Mouse (Mus musculus) intestine, embryonic 16.5 days (tissue): ENCODE results near the gene Tpbg. TPM values are rescaled to one million over a fixed set of nuclear protein-coding genes. Genes with fewer than 3 reads are reported as not detected.
A peak's percentile ranks its signal among the peaks of the same experiment; 100 is the strongest.
"Not testable (repeated sequence)": the region's sequence is repeated elsewhere in the genome, so short reads cannot be mapped to it uniquely, and the experiment has no call there.

Experiments used
- ATAC-seq: fragments of 200-750 bp; cut with Nextera tagmentation; 2 replicates; pipeline ENCODE4 v1.8.0; 2017; ENCODE audit warnings: moderate TSS enrichment, moderate library complexity
- H3K27ac ChIP-seq: fragments of 300-500 bp; sonication (generic); 2 replicates; pipeline ENCODE4 v1.5.1; 2014; ENCODE audit warnings: mild to moderate bottlenecking, low read length
- H3K27me3 ChIP-seq: fragments of 300-500 bp; sonication (generic); replicated peaks from 2 replicates; pipeline ENCODE4 v1.6.1; 2014; ENCODE audit warnings: low read length, control low read depth, mixed read lengths; ENCODE audit not compliant: control insufficient read depth, insufficient read depth
- H3K36me3 ChIP-seq: fragments of 300-500 bp; sonication (generic); 2 replicates; pipeline ENCODE4 v1.6.1; 2014; ENCODE audit warnings: low read length, control low read depth; ENCODE audit not compliant: control insufficient read depth, insufficient read depth
- H3K4me1 ChIP-seq: fragments of 300-500 bp; sonication (generic); 2 replicates; pipeline ENCODE4 v1.6.1; 2014; ENCODE audit warnings: low read length, control low read depth, mixed read lengths; ENCODE audit not compliant: control insufficient read depth, insufficient read depth
- H3K4me2 ChIP-seq: fragments of 300-500 bp; sonication (generic); 2 replicates; pipeline ENCODE4 v1.6.1; 2014; ENCODE audit warnings: low read depth, low read length, control low read depth
- H3K4me3 ChIP-seq: fragments of 300-500 bp; sonication (generic); 2 replicates; pipeline ENCODE4 v1.5.1; 2014; ENCODE audit warnings: mild to moderate bottlenecking, low read length
- H3K9ac ChIP-seq: fragments of 300-500 bp; sonication (generic); 2 replicates; pipeline ENCODE4 v1.6.1; 2014; ENCODE audit warnings: low read depth, low read length
- H3K9me3 ChIP-seq: fragments of 300-500 bp; sonication (generic); 2 replicates; pipeline ENCODE4 v1.6.1; 2016; ENCODE audit warnings: low read length, control low read depth; ENCODE audit not compliant: control insufficient read depth
- WGBS: fragments of 180-500 bp; shearing (Covaris S2); extraction: QIAGEN DNeasy Blood & Tissue Kit; methylation state at CpG from one replicate; pipeline ENCODE4 v1.1.7; 2014; 5-methylcytosine and 5-hydroxymethylcytosine counted together
- polyA plus RNA-seq: library from polyadenylated mRNA; unstranded; fragments of >200 nt; fragmentation: Nextera tagmentation; extraction: Ambion mirVana; gene quantifications from 2 replicates; pipeline ENCODE4 v1.2.1, GENCODE M21; 2015

Tpbg gene
- 4.4 and 4.8 TPM in 2 replicates for polyA plus RNA-seq

GRCm38 (mm10) chr9:85842351-85843011, at the start of gene Tpbg:
Gene Tpbg, plus strand, starts transcription at chr9:85842380.
- Histone ChIP-seq H3K4me3 (peak within 1 kb of the TSS; percentile 63), H3K27me3 (peaks cover 6% of the 10 kb centered on the region), H3K9me3 (no peaks in the 10 kb centered on the region), H3K27ac (peak within 1 kb of the TSS; percentile 52), H3K9ac (peak within 1 kb of the TSS; percentile 64), H3K4me2 (peak within 1 kb of the TSS; percentile 99), H3K4me1 (peaks cover 6% of the 10 kb centered on the region; the same call in 1 of the 2 replicates), H3K36me3 (no peaks in the 10 kb centered on the region)
- ATAC-seq: peak; percentile 81
- WGBS: under 1% methylated on average over 39 of the region's 39 CpGs

GRCm38 (mm10) chr9:85801986-85802385, 40.2 kb upstream of the Tpbg start:
- not testable (repeated sequence) for H3K9ac ChIP-seq, H3K4me3 ChIP-seq, H3K27ac ChIP-seq, H3K4me2 ChIP-seq, ATAC-seq, H3K27me3 ChIP-seq, H3K9me3 ChIP-seq, H3K36me3 ChIP-seq, H3K4me1 ChIP-seq
- WGBS: 83% methylated on average over 2 of the region's 2 CpGs

DNA sequence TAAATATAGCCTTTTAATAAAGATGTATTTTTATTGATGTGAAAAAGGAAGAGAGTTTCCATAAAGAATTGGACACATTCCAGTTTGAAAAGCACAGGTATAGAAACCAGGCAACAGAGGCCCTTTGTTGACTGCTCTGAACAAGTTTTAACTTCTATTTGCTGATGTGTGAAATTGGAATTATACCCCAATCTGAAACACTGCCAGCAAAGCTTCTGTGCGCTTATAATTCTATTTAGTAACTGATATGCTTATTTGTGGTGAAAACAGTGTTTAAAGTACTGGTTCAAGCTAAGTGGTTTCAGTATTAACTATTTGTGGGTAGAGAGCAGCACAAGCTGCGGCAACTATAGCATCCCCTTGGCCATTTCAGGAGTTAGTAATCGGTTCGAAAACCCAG, 39.6 kb upstream of the Tpbg start:
- no peaks in the 10 kb centered on the region for H3K9me3 ChIP-seq
- H3K4me3 ChIP-seq: no peak overlapping the region
- H3K36me3 ChIP-seq: no peaks in the 10 kb centered on the region
- 88% methylated on average over 4 of the region's 4 CpGs for WGBS
- no peak for ATAC-seq
- H3K9ac ChIP-seq: no peak overlapping the region
- H3K27me3 ChIP-seq: no peaks in the 10 kb centered on the region
- no peak overlapping the region for H3K4me2 ChIP-seq
- H3K4me1 ChIP-seq: no peaks in the 10 kb centered on the region
- no peak overlapping the region for H3K27ac ChIP-seq

DNA sequence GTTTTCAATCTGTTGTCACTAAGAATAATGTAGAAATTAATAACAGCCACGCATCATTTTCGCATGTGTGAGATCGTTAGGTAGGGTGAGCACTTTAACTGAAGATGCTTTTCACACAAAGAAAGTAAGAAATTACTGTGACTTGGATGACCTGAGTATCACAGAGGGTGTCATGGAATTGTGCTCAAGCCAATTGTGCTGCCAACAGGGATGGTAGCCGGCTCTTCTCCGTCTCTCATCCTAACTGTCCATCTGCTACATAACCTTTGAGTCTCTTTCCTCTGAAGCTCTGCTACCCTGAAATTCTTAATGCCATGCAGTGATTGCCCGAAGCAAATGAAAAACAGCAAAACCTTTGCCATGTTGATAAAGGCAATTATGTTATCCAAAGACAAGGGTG, 35.8 kb upstream of the Tpbg start:
- no peaks in the 10 kb centered on the region for H3K27me3 ChIP-seq
- no peak overlapping the region for H3K4me3 ChIP-seq
- WGBS: 92% methylated on average over 6 of the region's 6 CpGs
- no peak overlapping the region for H3K9ac ChIP-seq
- H3K4me1 ChIP-seq: no peaks in the 10 kb centered on the region
- no peak overlapping the region for H3K27ac ChIP-seq
- no peak overlapping the region for H3K4me2 ChIP-seq
- no peaks in the 10 kb centered on the region for H3K9me3 ChIP-seq
- no peaks in the 10 kb centered on the region for H3K36me3 ChIP-seq
- ATAC-seq: no peak

- H3K36me3 ChIP-seq: no peaks in the 10 kb centered on the region
- H3K9me3 ChIP-seq: no peaks in the 10 kb centered on the region
- no peaks in the 10 kb centered on the region for H3K27me3 ChIP-seq
- no peak for ATAC-seq
- H3K4me3 ChIP-seq: no peak overlapping the region
- no peak overlapping the region for H3K4me2 ChIP-seq
- 84% methylated on average over 3 of the region's 3 CpGs for whole genome bisulfite sequencing
- H3K9ac ChIP-seq: no peak overlapping the region
- H3K27ac ChIP-seq: no peak overlapping the region
- no peaks in the 10 kb centered on the region for H3K4me1 ChIP-seq
Measured at GRCm38 (mm10) chr9:85809246-85809645, 32.9 kb upstream of the Tpbg start.

DNA sequence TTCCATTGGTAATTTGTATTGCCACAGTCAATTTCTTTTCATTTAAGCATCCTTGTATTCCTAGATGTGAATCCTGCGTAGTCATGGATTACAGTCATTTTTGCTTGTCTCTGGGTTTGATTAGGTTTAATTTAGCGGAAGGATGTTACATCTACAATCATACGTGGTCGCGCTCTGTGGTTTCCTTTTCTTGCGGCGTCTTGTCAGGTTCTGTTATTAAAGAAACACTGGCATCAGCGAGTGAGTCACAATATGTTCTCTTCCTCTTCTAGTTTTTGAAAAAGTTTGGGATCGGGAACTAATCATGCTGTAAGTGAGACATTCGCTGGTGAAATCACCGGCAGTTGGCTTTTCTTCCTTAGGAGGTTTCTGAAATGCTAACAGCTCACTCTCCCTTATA, 21.4 kb upstream of the Tpbg start:
- H3K4me1 ChIP-seq: no peaks in the 10 kb centered on the region
- no peak overlapping the region for H3K9ac ChIP-seq
- no peak overlapping the region for H3K4me3 ChIP-seq
- H3K36me3 ChIP-seq: no peaks in the 10 kb centered on the region
- ATAC-seq: no peak
- 87% methylated on average over 11 of the region's 11 CpGs for WGBS
- no peak overlapping the region for H3K27ac ChIP-seq
- H3K27me3 ChIP-seq: no peaks in the 10 kb centered on the region
- H3K4me2 ChIP-seq: no peak overlapping the region
- H3K9me3 ChIP-seq: no peaks in the 10 kb centered on the region

- Histone ChIP-seq H3K36me3 (no peaks in the 10 kb centered on the region), H3K27me3 (no peaks in the 10 kb centered on the region), H3K4me2 (no peak overlapping the region), H3K9me3 (no peaks in the 10 kb centered on the region), H3K4me3 (no peak overlapping the region), H3K4me1 (no peaks in the 10 kb centered on the region), H3K9ac (no peak overlapping the region), H3K27ac (no peak overlapping the region)
- no peak for ATAC-seq
- 81% methylated on average over 17 of the region's 17 CpGs for WGBS
Measured at GRCm38 (mm10) chr9:85835521-85836425, 6.4 kb upstream of the Tpbg start.

DNA sequence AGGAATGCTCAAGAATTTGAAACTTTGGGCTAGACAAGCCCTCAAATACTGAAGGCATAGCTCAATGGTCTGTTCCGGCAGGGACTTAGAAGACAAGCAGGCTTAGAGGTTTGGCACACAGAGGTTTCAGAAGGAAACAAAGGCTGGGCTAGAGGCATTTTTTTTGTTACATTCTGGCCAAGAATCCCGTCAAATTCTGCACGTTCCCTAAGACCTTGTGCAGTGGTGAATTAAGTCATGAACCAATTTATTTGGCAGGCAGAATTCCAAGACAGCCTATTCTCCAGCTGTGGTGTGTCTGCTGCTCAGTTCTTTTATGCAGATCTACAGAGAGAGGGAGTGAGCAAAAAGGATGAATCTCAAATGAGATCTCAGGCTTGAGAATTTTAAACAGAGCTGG, 2.6 kb upstream of the Tpbg start:
- H3K4me2 ChIP-seq: no peak overlapping the region
- no peak for ATAC-seq
- H3K9ac ChIP-seq: no peak overlapping the region
- 46% methylated on average over 3 of the region's 3 CpGs for WGBS
- no peak overlapping the region for H3K27ac ChIP-seq
- H3K4me1 ChIP-seq: peaks cover 6% of the 10 kb centered on the region; the same call in 1 of the 2 replicates
- peaks cover 3% of the 10 kb centered on the region for H3K27me3 ChIP-seq
- no peaks in the 10 kb centered on the region for H3K9me3 ChIP-seq
- no peaks in the 10 kb centered on the region for H3K36me3 ChIP-seq
- no peak overlapping the region for H3K4me3 ChIP-seq

- Histone ChIP-seq H3K4me1 (peaks cover 6% of the 10 kb centered on the region; the same call in 1 of the 2 replicates), H3K4me2 (peak overlapping the region; percentile 99), H3K9me3 (no peaks in the 10 kb centered on the region), H3K36me3 (no peaks in the 10 kb centered on the region), H3K9ac (no peak overlapping the region), H3K4me3 (peak overlapping the region; percentile 63), H3K27me3 (peaks cover 6% of the 10 kb centered on the region), H3K27ac (no peak overlapping the region)
- 0 out of 2 replicates have a peak, but pooled peaks have one; percentile 25 for ATAC-seq
- WGBS: 1% methylated on average over 16 of the region's 16 CpGs
Measured at GRCm38 (mm10) chr9:85841891-85842290, 289 bp upstream of the Tpbg start.
